Mouse (Mus musculus) myocyte (in vitro differentiated cells): ENCODE results near the gene Ppp1r15a.

ENCODE experiments used
- CEBPB ChIP-seq: IDR thresholded peaks from 2 replicates; pipeline ENCODE4 v1.6.1; 2011; ENCODE audit warnings: mild to moderate bottlenecking, moderate library complexity; ENCODE audit not compliant: poor library complexity, insufficient read depth, severe bottlenecking
- E2F4 ChIP-seq: IDR thresholded peaks from one replicate; pipeline ENCODE4 v1.6.1; 2011; ENCODE audit warnings: mild to moderate bottlenecking, control low read depth, moderate library complexity; ENCODE audit not compliant: insufficient read depth
- MAX ChIP-seq: IDR thresholded peaks from one replicate; pipeline ENCODE4 v1.6.1; 2011; ENCODE audit warnings: low read depth, mild to moderate bottlenecking, control low read depth
- MYOG ChIP-seq, 3 experiments: IDR thresholded peaks; one replicate each; pipeline ENCODE4 v1.6.1; 2011; ENCODE audit warnings: control low read depth in 2 of 3, low read depth in 2 of 3, mild to moderate bottlenecking in 2 of 3; ENCODE audit not compliant: insufficient read length in 2 of 3, control insufficient read depth in 1 of 3, insufficient read depth in 1 of 3
- POLR2A ChIP-seq: IDR thresholded peaks from one replicate; pipeline ENCODE4 v1.6.1; 2011; ENCODE audit warnings: low read depth, mild to moderate bottlenecking, control low read depth, moderate library complexity; ENCODE audit not compliant: insufficient read length
- REST ChIP-seq: IDR thresholded peaks from one replicate; pipeline ENCODE4 v1.6.1; 2011; ENCODE audit warnings: mild to moderate bottlenecking, control low read depth, moderate library complexity; ENCODE audit not compliant: insufficient read depth, insufficient read length
- TCF12 ChIP-seq: IDR thresholded peaks from one replicate; pipeline ENCODE4 v1.6.1; 2011; ENCODE audit warnings: mild to moderate bottlenecking, control low read depth; ENCODE audit not compliant: poor library complexity, insufficient read depth, severe bottlenecking
- USF1 ChIP-seq: IDR thresholded peaks from one replicate; pipeline ENCODE4 v1.6.1; 2011; ENCODE audit warnings: low read depth, mild to moderate bottlenecking, control low read depth, moderate library complexity

DNA sequence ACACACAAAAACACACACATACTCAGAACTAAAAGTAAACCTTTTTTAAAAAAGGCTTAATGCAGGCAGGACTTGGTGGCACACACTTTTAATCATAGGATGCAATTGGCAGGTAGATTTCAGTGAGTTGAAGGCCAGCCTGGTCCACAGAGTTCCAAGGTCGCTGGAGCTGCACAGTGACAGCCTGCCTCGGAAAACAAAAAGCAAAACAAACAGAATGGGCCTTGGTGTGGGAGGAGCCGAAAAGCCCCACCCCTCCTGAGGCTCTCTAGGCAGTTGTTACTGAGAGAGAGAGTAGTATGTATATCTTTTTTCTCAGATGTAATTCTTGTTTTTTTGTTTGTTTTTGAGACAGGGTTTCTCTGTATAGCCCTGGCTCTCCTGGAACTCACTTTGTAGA, 34.8 kb downstream of the Ppp1r15a start:
- TF ChIP-seq POLR2A (no peak), E2F4 (no peak), MYOG (IDR thresholded peaks at IDR 0.05; ENCODE audit: control insufficient read depth in 1 of 3, insufficient read depth in 1 of 3, insufficient read length in 2 of 3, low read depth in 2 of 3) (no peak), MAX (no peak), USF1 (no peak), REST (no peak), CEBPB (no peak), TCF12 (no peak)
